19 mouse cellular contexts compared by ENCODE assay signal in the genomic region with DNA sequence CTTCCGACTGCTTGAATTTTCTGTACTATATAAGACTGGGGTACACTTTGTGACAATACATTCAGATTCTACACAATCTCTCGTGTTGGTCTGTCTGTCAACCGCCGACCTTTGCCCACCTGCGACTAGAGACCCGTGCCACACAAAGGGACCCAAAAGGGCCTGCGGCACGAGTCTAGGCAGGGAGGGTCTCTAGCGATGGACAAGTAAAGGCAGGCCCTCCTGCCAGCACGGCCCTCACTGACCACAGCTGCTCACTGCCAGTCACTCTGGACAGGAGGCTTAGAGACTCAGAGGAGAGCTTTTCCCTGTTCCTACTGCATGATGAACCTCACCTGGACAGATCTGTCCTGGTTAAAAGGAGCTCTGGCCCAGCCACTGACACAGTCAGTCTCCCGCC.
"Had no signal": no experiment of that assay in that cellular context is flagged by ENCODE, and none has a peak within 500 bp of the region (broad histone marks: within the 10 kb centered on the region; RNA-seq: fewer than 3 reads in every experiment).

No protein-coding gene starts in this region.

- H3K4me2 ChIP-seq: intestine, embryonic 15.5 days; kidney, embryonic 15.5 days; liver, embryonic 12.5 days; lung, embryonic 15.5 days; midbrain, embryonic 12.5 days; midbrain, embryonic 15.5 days; stomach, embryonic 15.5 days had no signal

- H3K4me1 ChIP-seq: kidney, embryonic 15.5 days; lung, embryonic 15.5 days; midbrain, embryonic 12.5 days; midbrain, embryonic 15.5 days had no signal

- ATAC-seq: intestine, embryonic 15.5 days; liver, embryonic 12.5 days; midbrain, embryonic 15.5 days had no signal

- H3K9ac ChIP-seq: intestine, embryonic 15.5 days; kidney, embryonic 15.5 days; liver, embryonic 12.5 days; lung, embryonic 15.5 days; midbrain, embryonic 12.5 days; midbrain, embryonic 15.5 days; stomach, embryonic 15.5 days had no signal

- DNase-seq: kidney, adult 11 months; kidney, adult 8-10 months; kidney, postnatal 10 days; kidney, postnatal 36 days; layer of hippocampus, postnatal 36 days; lung, postnatal 14 days; lung, postnatal 4 days; right cerebral cortex, adult 18-20 months; right cerebral cortex, postnatal 14 days; right cerebral cortex, postnatal 4 days; thymus, postnatal 25 days had no signal

- H3K27ac ChIP-seq: intestine, embryonic 15.5 days; kidney, embryonic 15.5 days; left cerebral cortex, adult 2 months; liver, embryonic 12.5 days; lung, embryonic 15.5 days; midbrain, embryonic 12.5 days; midbrain, embryonic 15.5 days; stomach, embryonic 15.5 days had no signal

- H3K9me3 ChIP-seq: intestine, embryonic 15.5 days; kidney, embryonic 15.5 days; liver, embryonic 12.5 days; lung, embryonic 15.5 days; midbrain, embryonic 12.5 days; midbrain, embryonic 15.5 days; stomach, embryonic 15.5 days had no signal

- H3K27me3 ChIP-seq: intestine, embryonic 15.5 days; kidney, embryonic 15.5 days; liver, embryonic 12.5 days; lung, embryonic 15.5 days; midbrain, embryonic 12.5 days; midbrain, embryonic 15.5 days; stomach, embryonic 15.5 days had no signal

- H3K4me3 ChIP-seq: intestine, embryonic 15.5 days; kidney, embryonic 15.5 days; left cerebral cortex, adult 2 months; liver, embryonic 12.5 days; lung, embryonic 15.5 days; midbrain, embryonic 12.5 days; midbrain, embryonic 15.5 days; stomach, embryonic 15.5 days had no signal
